Mouse (Mus musculus): ENCODE data around the gene Sorbs1. TPM values are rescaled to one million over a fixed set of nuclear protein-coding genes. Genes with fewer than 3 reads are reported as not detected.

The Sorbs1 gene
- total RNA-seq, 1 experiment from 2014 or later = 12.4 TPM

GRCm38 (mm10) chr19:40421037-40421436, 92.5 kb downstream of the Sorbs1 start:
- ATAC-seq (replicated peaks; ENCODE audit: insufficient number of reproducible peaks, low FRiP score, low TSS enrichment, poor library complexity, severe bottlenecking) = no peak

DNA sequence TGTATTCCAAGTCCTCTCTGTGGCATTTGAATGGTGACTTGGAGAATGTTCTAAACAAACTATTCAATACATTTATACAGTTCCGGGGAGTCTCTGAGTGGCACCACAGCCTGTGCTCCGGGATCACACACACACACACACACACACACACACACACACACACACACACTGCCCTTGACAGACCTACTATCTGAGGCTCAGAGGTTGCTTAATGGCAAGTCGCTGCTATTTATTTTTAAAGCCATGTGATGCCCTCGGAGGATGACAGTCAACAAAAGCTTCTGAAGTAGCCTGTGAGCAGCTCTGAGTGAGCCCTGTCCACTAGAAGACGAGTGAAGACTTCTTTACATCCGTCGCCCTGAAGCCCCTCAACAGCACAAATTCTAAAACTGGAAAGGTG, 94.3 kb downstream of the Sorbs1 start:
- no peak for ATAC-seq (replicated peaks; ENCODE audit: insufficient number of reproducible peaks, low FRiP score, low TSS enrichment, poor library complexity, severe bottlenecking)

DNA sequence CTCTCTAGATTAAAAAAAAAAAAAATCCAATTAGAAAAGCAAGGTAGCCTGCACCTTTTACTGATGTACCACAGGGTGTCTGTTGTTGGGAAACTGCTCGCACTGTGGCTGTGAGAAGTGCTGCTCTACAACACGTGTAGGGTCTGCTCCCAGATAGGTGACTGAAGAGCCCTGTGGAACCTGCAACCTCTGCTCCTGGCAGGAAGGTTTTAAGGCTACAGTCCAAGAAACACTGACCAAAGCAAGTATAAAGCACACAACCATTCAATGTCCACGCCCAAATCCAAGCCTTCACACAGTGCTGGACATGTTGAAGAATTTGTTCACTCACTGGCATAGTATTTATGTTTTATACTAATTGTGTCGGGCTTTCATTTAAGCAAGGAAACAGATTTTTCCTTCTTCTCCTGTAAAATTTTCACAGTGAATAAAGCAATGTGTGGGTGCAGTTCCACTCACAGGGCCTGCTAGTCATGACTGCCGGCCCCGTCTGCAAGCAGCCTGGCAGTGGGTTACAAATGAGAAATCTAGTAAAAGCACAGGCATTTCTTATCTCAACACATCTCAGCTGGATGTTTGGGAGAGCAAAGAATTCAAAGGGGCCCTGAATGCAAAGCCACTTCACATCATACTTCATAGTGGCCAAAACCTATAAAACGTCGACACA, 96.3 kb downstream of the Sorbs1 start:
- no peak for ATAC-seq (replicated peaks; ENCODE audit: insufficient number of reproducible peaks, low FRiP score, low TSS enrichment, poor library complexity, severe bottlenecking)

GRCm38 (mm10) chr19:40415725-40416124, 97.9 kb downstream of the Sorbs1 start:
- no peak for ATAC-seq (replicated peaks; ENCODE audit: insufficient number of reproducible peaks, low FRiP score, low TSS enrichment, poor library complexity, severe bottlenecking)

DNA sequence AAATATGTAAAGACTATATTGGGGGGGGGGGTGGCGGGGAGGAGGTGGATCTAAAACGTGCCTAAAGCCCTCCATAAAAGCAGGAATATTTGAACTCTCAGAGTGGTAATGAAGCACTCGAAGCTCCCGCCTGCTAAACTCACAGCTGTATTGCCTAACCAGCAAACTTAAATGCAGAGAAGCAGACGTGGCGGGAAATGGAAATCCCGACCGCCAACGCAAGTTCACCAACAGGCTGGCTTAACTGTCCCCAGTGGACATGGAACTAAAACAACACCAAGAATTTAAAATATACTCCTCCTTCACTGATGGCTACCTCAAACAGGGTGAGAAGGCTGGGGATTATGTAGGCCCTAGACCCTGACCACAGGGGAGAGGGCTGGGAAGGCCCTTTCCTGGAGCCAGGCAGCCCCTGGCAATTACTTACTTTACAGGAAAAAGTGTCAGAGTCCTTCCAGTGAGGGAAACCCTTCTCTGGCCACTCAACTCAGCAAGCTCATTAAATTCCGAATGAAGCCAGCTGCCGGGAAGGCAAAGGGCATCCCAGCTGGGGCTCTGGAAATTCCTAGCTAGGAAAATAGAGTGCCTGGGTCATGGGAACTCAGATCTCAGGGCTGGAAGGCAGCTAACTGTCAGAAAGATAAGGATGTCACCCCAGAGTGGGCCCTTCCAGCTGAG, 98.6 kb downstream of the Sorbs1 start:
- ATAC-seq (replicated peaks; ENCODE audit: insufficient number of reproducible peaks, low FRiP score, low TSS enrichment, poor library complexity, severe bottlenecking) = no peak

DNA sequence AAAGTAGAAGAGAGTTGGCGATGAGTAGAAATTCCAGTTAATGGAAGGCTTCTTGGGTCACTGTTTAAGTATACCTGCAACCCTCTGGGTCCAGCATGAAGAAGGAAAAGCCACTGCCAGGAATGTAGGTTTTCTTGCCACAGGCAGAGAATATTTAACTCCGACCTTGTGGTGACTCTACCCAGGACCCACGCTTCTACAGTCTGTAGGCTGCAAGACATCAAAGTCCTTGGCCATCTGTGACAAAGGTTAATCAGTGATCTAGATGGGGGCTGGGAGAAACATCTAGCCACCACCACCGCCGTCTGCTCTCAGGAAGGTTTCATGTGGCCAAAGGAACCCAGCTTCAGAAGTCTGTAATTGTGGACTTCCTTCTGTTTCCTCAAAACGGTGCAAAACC, 99.2 kb downstream of the Sorbs1 start:
- no peak for ATAC-seq (replicated peaks; ENCODE audit: insufficient number of reproducible peaks, low FRiP score, low TSS enrichment, poor library complexity, severe bottlenecking)

GRCm38 (mm10) chr19:40411379-40411813, 102.2 kb downstream of the Sorbs1 start:
- ATAC-seq (replicated peaks; ENCODE audit: insufficient number of reproducible peaks, low FRiP score, low TSS enrichment, poor library complexity, severe bottlenecking) = no peak

DNA sequence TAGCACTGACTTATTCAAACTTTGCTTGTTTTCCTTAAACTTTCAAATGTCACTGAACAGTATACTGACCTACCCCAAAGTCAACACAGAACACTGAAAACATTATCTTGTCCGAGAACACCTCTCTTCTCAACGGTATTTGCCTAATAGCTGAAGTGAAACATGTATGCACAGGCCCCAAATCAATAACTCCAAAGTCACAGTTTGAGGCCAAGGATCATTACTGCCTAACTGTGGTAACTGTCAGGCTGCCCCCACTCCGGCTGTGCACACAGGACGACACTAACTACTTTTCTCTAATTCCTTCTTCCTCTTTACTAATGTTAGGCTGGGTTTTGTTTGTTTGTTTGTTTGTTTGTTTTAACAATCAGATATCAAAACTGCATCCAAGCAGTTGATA, 103.1 kb downstream of the Sorbs1 start:
- ATAC-seq (replicated peaks; ENCODE audit: insufficient number of reproducible peaks, low FRiP score, low TSS enrichment, poor library complexity, severe bottlenecking) = no peak

GRCm38 (mm10) chr19:40410109-40410508, 103.5 kb downstream of the Sorbs1 start:
- ATAC-seq (replicated peaks; ENCODE audit: insufficient number of reproducible peaks, low FRiP score, low TSS enrichment, poor library complexity, severe bottlenecking) = no peak

DNA sequence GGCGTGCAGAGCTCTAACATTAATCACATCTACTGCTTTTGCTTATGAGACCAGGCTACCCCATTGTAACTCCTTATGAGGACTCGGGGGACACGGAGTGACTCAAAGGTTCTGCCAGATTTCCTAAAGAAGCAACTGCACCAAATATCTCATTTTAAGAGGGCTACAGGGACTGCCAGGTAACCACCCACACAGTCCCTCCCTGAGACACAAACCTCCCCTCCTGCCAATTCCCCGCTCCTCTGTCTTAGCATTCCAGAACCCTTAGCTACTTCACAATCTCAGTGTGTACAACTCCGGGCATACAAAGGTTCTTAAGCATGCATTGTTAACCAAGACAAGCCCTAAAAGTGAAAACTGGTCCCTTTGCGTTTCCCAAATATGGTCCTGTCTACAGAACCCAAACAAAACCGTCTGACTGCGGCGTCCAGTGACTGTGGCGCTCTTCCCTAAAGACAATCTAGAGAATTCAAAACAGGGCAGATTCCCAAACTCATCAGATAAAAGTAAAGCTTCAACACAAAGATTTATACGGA, 104.0 kb downstream of the Sorbs1 start:
- ATAC-seq (replicated peaks; ENCODE audit: insufficient number of reproducible peaks, low FRiP score, low TSS enrichment, poor library complexity, severe bottlenecking) = no peak

DNA sequence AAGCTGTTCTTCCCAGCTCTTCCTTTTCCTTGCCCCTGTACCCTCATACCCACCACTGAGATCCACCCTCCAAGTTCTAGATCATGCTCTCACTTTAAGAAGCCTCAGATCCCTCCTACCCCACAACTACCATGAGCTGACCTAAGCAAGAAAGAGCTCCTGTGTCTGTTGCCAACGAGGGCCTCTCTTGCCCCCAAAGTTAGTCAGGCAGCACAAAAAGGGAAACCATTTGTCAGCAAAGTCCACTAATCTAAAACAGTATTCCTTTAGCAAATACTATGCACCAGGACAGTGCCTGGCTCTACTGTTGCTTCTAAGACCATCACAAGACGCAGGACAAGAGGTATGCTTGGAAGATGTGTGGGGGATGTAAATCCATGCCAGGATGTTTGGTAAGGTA, 106.4 kb downstream of the Sorbs1 start:
- no peak for ATAC-seq (replicated peaks; ENCODE audit: insufficient number of reproducible peaks, low FRiP score, low TSS enrichment, poor library complexity, severe bottlenecking)

GRCm38 (mm10) chr19:40406661-40407060, 106.9 kb downstream of the Sorbs1 start:
- no peak for ATAC-seq (replicated peaks; ENCODE audit: insufficient number of reproducible peaks, low FRiP score, low TSS enrichment, poor library complexity, severe bottlenecking)

DNA sequence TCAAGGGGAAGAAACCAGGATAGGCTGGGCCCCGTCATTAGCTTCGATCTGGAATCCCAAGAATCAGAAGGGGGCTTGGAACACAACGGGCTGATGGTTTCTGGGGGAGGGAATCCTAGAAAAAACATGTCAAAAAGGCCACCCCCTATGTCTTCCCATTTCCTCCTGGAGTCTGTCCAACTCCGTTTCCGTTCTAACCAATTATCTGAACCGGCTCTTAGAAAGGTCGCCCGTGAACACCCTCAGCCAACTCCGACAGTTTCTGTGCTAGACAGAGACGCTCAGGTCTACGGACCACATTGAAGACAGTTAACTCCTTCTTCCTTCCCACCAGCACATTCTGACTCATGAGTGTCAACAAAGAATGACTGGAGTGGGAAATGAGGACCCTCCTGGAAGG, 107.8 kb downstream of the Sorbs1 start:
- no peak for ATAC-seq (replicated peaks; ENCODE audit: insufficient number of reproducible peaks, low FRiP score, low TSS enrichment, poor library complexity, severe bottlenecking)

GRCm38 (mm10) chr19:40404582-40404981, 109.0 kb downstream of the Sorbs1 start:
- no peak for ATAC-seq (replicated peaks; ENCODE audit: insufficient number of reproducible peaks, low FRiP score, low TSS enrichment, poor library complexity, severe bottlenecking)

DNA sequence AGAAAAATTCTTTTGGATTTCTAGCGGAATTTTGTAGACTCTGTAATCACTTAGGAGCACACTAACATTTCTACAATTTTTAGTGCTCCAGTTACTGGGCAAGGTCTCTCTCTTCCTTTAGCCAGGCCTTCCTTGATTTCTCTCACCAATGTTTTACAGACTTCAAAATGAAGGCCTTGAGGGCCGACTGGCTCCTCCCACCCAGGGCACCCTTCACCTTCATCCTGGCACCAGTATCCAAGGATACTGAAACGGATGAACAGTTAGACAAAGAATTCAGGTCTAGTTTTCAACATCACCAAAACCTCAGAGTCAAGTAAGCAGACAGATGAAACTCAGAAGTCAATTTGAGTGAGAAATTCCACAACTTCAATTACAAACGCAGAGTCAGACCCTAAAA, 109.6 kb downstream of the Sorbs1 start:
- no peak for ATAC-seq (replicated peaks; ENCODE audit: insufficient number of reproducible peaks, low FRiP score, low TSS enrichment, poor library complexity, severe bottlenecking)

DNA sequence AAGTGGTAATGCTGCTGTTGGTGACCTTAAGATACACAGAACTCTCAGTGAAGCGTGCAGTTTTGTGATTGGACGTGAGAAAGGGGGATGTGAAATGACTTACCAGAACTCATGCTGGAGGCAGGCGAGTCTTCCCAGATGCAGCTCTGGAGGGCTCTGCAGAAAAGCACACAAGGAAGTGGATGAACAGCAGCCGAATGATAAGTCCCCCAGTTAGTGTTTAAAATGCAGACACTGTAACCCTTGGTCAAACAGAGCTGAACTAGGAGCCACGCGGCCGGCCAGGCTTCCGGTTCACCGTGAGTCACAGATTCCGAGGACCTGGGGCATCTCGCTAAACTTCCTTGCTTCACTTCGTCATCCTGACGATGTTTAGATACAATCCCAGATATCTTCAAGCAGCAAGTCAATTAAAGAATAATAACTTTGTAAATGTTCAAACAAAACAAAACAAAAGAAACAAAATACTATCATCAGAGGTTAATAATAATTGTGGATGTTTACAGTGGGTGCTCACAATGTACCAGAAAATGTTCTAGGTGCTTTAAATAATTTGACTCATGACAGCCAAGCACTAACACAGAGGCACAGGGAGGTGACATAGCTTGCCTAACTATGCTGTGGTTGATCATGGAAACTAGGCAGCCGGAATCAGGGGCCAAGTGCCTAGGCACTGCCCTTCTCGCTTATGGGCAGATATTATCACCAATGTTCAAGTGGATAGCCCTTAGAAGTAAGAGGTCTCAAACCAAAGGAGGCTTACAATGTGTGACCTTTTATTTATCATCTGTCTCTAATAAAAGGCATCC, 111.2 kb downstream of the Sorbs1 start:
- ATAC-seq (replicated peaks; ENCODE audit: insufficient number of reproducible peaks, low FRiP score, low TSS enrichment, poor library complexity, severe bottlenecking) = no peak

GRCm38 (mm10) chr19:40401213-40401612, 112.4 kb downstream of the Sorbs1 start:
- peak; percentile 90 for ATAC-seq (replicated peaks; ENCODE audit: insufficient number of reproducible peaks, low FRiP score, low TSS enrichment, poor library complexity, severe bottlenecking)

DNA sequence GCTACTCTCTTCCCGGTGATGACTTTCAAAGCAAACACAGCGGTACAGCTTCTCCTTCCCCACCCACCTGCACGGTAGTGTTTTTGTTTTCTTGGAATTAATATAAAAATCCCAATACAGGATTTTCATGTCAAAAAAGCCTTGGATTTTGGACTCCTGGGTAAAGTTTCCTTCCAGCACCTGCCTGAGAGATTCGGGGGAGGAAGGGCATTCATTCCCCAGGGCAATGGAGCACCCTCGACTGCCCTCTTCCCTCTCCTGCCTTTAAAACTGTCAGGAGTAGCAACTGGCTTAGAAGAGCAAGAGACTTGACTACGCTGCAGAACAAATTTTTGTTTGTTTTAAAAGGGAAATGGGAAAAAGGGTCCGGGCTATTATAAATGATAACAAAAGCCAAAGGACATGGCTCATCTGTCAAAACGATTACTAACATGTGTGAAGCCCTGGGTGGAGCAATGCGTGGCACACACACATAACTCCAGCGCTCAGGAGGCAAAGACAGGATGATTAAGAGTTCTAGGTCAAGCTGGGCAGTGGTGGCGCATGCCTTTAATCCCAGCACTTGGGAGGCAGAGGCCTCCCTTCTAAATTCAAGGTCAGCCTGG, 113.1 kb downstream of the Sorbs1 start:
- ATAC-seq (replicated peaks; ENCODE audit: insufficient number of reproducible peaks, low FRiP score, low TSS enrichment, poor library complexity, severe bottlenecking) = no peak

Data from monocyte, adult 5-6 weeks (primary cell).